Mouse (Mus musculus): ENCODE results near the gene Tent5b.

Tent5b gene

GRCm38 (mm10) chr4:133479458-133480184 lies at the start of gene Tent5b:
Gene Tent5b (plus strand): TSS chr4:133480132.
- in situ Hi-C loops (cut with MboI), result no loop called here

GRCm38 (mm10) chr4:133431508-133431907 lies 48.4 kb upstream of the Tent5b start:
- in situ Hi-C loops (cut with MboI), result no loop called here

- in situ Hi-C loops (cut with MboI), result no loop called here
These were observed 47.3 kb upstream of the Tent5b start for GRCm38 (mm10) chr4:133432560-133433171.

- in situ Hi-C loops (cut with MboI), result no loop called here
These were observed 44.0 kb upstream of the Tent5b start for GRCm38 (mm10) chr4:133435921-133436320.

GRCm38 (mm10) chr4:133439460-133440376 lies 40.2 kb upstream of the Tent5b start:
- in situ Hi-C loops (cut with MboI), result no loop called here

- in situ Hi-C loops (cut with MboI), result no loop called here
These were observed 39.5 kb upstream of the Tent5b start for GRCm38 (mm10) chr4:133440377-133440795.

GRCm38 (mm10) chr4:133442194-133442593 lies 37.7 kb upstream of the Tent5b start:
- in situ Hi-C loops (cut with MboI), result no loop called here

- in situ Hi-C loops (cut with MboI), result no loop called here
These were observed 36.8 kb upstream of the Tent5b start for GRCm38 (mm10) chr4:133443085-133443484.

- in situ Hi-C loops (cut with MboI), result no loop called here
These were observed 34.2 kb upstream of the Tent5b start for GRCm38 (mm10) chr4:133445727-133446126.

GRCm38 (mm10) chr4:133447366-133447765 lies 32.6 kb upstream of the Tent5b start:
- in situ Hi-C loops (cut with MboI), result no loop called here

GRCm38 (mm10) chr4:133447967-133448366 lies 32.0 kb upstream of the Tent5b start:
- in situ Hi-C loops (cut with MboI), result no loop called here

GRCm38 (mm10) chr4:133448708-133449388 lies 31.1 kb upstream of the Tent5b start:
- in situ Hi-C loops (cut with MboI), result no loop called here

GRCm38 (mm10) chr4:133449726-133450125 lies 30.2 kb upstream of the Tent5b start:
- in situ Hi-C loops (cut with MboI), result no loop called here

GRCm38 (mm10) chr4:133451536-133451935 lies 28.4 kb upstream of the Tent5b start:
- in situ Hi-C loops (cut with MboI), result no loop called here

GRCm38 (mm10) chr4:133452433-133452832 lies 27.5 kb upstream of the Tent5b start:
- in situ Hi-C loops (cut with MboI), result no loop called here

- in situ Hi-C loops (cut with MboI), result no loop called here
These were observed 21.9 kb upstream of the Tent5b start for GRCm38 (mm10) chr4:133458044-133458443.

GRCm38 (mm10) chr4:133460006-133460405 lies 19.9 kb upstream of the Tent5b start:
- in situ Hi-C loops (cut with MboI), result no loop called here

GRCm38 (mm10) chr4:133460796-133461325 lies 19.1 kb upstream of the Tent5b start:
- in situ Hi-C loops (cut with MboI), result no loop called here

- in situ Hi-C loops (cut with MboI), result no loop called here
These were observed 18.6 kb upstream of the Tent5b start for GRCm38 (mm10) chr4:133461362-133461761.

GRCm38 (mm10) chr4:133463184-133463583 lies 16.7 kb upstream of the Tent5b start:
- in situ Hi-C loops (cut with MboI), result no loop called here

GRCm38 (mm10) chr4:133468080-133468479 lies 11.9 kb upstream of the Tent5b start:
- in situ Hi-C loops (cut with MboI), result no loop called here

GRCm38 (mm10) chr4:133469122-133469521 lies 10.8 kb upstream of the Tent5b start:
- in situ Hi-C loops (cut with MboI), result no loop called here
